ENCODE assay signal across 9 mouse cellular contexts in genomic region chr19:4569356-4570236, GRCm38 (mm10). TPM values are rescaled to one million over a fixed set of nuclear protein-coding genes. Genes with fewer than 3 reads are reported as not detected.
DNase-seq lines count a peak whose midpoint lies in the region; ATAC-seq and TF ChIP-seq lines count a peak whose summit lies in the region.
"Had no signal": no experiment of that assay in that cellular context is flagged by ENCODE, and none has a peak within 500 bp of the region (broad histone marks: within the 10 kb centered on the region; RNA-seq: fewer than 3 reads in every experiment).

No protein-coding gene starts in this region.

- H3K36me3 ChIP-seq in kidney, adult 2 months (ENCODE audit: control insufficient read depth, insufficient read depth, low read length), result no peaks in the 10 kb centered on the region
- H3K36me3 ChIP-seq in kidney, embryonic 14.5 days (ENCODE audit: control insufficient read depth, insufficient read depth, low read length), result no peaks in the 10 kb centered on the region
- peaks cover 62% of the 10 kb centered on the region for H3K36me3 ChIP-seq in erythroblast, embryonic 14.5 days (ENCODE audit: control insufficient read depth)

- no peak overlapping the region for H3K9ac ChIP-seq in kidney, embryonic 14.5 days (ENCODE audit: low read depth, low read length)

- peaks cover 30% of the 10 kb centered on the region for H3K4me1 ChIP-seq in kidney, adult 2 months (ENCODE audit: control insufficient read depth, insufficient read depth, low read length)
- no peaks in the 10 kb centered on the region for H3K4me1 ChIP-seq in kidney, embryonic 14.5 days (ENCODE audit: control insufficient read depth, insufficient read depth, low read length)
- H3K4me1 ChIP-seq in erythroblast, embryonic 14.5 days (ENCODE audit: control insufficient read depth), result peaks cover 96% of the 10 kb centered on the region

- no peak for TF ChIP-seq POLR2A in kidney, adult 2 months (IDR thresholded peaks at IDR 0.05; ENCODE audit: low read depth, low read length)

- H3K27me3 ChIP-seq in kidney, adult 2 months (replicated peaks; ENCODE audit: control insufficient read depth, insufficient read depth, low read length), result no peaks in the 10 kb centered on the region
- H3K27me3 ChIP-seq in kidney, embryonic 14.5 days (ENCODE audit: control insufficient read depth, insufficient read depth, low read length), result no peaks in the 10 kb centered on the region
- H3K27me3 ChIP-seq in erythroblast, embryonic 14.5 days (ENCODE audit: control insufficient read depth), result no peaks in the 10 kb centered on the region

- H3K27ac ChIP-seq in kidney, adult 2 months (ENCODE audit: insufficient read depth, low read depth, low read length), result peak overlapping the region; percentile 92
- H3K27ac ChIP-seq in kidney, embryonic 14.5 days (ENCODE audit: low read depth, low read length), result no peak overlapping the region
- H3K27ac ChIP-seq: gastrocnemius, adult 2 months had no signal

- no peaks in the 10 kb centered on the region for H3K9me3 ChIP-seq in kidney, embryonic 14.5 days (ENCODE audit: control insufficient read depth, low read length)
- no peaks in the 10 kb centered on the region for H3K9me3 ChIP-seq in erythroblast, embryonic 14.5 days (ENCODE audit: control insufficient read depth, low read length)

- H3K4me2 ChIP-seq in kidney, embryonic 14.5 days (replicated peaks; ENCODE audit: low read depth, low read length), result no peak overlapping the region

- no peak for ATAC-seq in kidney, embryonic 14.5 days (ENCODE audit: low FRiP score, low TSS enrichment)

- H3K4me3 ChIP-seq in kidney, adult 2 months (ENCODE audit: insufficient read depth, low read depth, low read length), result no peak overlapping the region
- no peak overlapping the region for H3K4me3 ChIP-seq in kidney, embryonic 14.5 days (ENCODE audit: low read length)
- H3K4me3 ChIP-seq in erythroblast, embryonic 14.5 days (replicated peaks), result peak overlapping the region; percentile 47
- H3K4me3 ChIP-seq: gastrocnemius, adult 2 months had no signal

- DNase-seq in kidney, adult 2 months, result peak; percentile 46
- peak; percentile 39 for DNase-seq in ZHBTc4 (ENCODE audit: low read depth, low spot score)
- DNase-seq in lung, postnatal 10 days, result peak; percentile 21
- no peak for DNase-seq in thymus, postnatal 4 days
- DNase-seq in cerebellum, adult 11 months, result no peak
- DNase-seq: cerebellum, postnatal 25 days; gastrocnemius, adult 2 months had no signal

- no peak for TF ChIP-seq CTCF in kidney, adult 2 months (conservative IDR thresholded peaks at IDR 0.05; ENCODE audit: insufficient read depth, insufficient read length, low read depth, low read length)

- 71% methylated on average over 17 of the region's 17 CpGs for WGBS in kidney, adult 2 months
- WGBS in kidney, embryonic 14.5 days, result 82% methylated on average over 17 of the region's 17 CpGs

RNA-seq across cellular contexts. Expression of gene Lrfn4, which starts 45.9 kb away (rescaled TPM):
- polyA plus RNA-seq in kidney, adult 2 months (2012; rRNA removed), result 6.1 and 8.7 TPM in 2 replicates
- polyA plus RNA-seq in kidney, embryonic 14.5 days (2014; fragmentation: Nextera tagmentation; extraction: Ambion mirVana), result 12.6 and 15.4 TPM in 2 replicates
- 0.18 and 0.26 TPM in 2 replicates for polyA plus RNA-seq in erythroblast, embryonic 14.5 days (2012)

RNA-seq across cellular contexts. Expression of gene Rce1, which starts 55.8 kb away (rescaled TPM):
- 82.2 and 92.8 TPM in 2 replicates for polyA plus RNA-seq in kidney, adult 2 months (2012; rRNA removed)
- 73.1 and 85.0 TPM in 2 replicates for polyA plus RNA-seq in kidney, embryonic 14.5 days (2014; fragmentation: Nextera tagmentation; extraction: Ambion mirVana)
- polyA plus RNA-seq in erythroblast, embryonic 14.5 days (2012), result 2.8 and 4.5 TPM in 2 replicates

RNA-seq across cellular contexts. Expression of gene Pcx, which starts 59.3 kb away (rescaled TPM):
- 286 and 295 TPM in 2 replicates for polyA plus RNA-seq in kidney, adult 2 months (2012; rRNA removed)
- 10.0 and 16.7 TPM in 2 replicates for polyA plus RNA-seq in kidney, embryonic 14.5 days (2014; fragmentation: Nextera tagmentation; extraction: Ambion mirVana)
- 18.5 and 18.7 TPM in 2 replicates for polyA plus RNA-seq in erythroblast, embryonic 14.5 days (2012)

Comparison
In these comparisons a context has a peak if more than half of its experiments do, and no peak if none do; other contexts are left out.
1. RNA of gene Pcx, which starts 59.3 kb away (polyA plus RNA-seq): 286 to 295 TPM in kidney, adult 2 months; 18.5 to 18.7 TPM in erythroblast, embryonic 14.5 days and 10.0 to 16.7 TPM in kidney, embryonic 14.5 days; every median in the first group is over 10 times any median in the second.
2. DNase-seq: peak in kidney, adult 2 months (single experiment), ZHBTc4 (single experiment) and lung, postnatal 10 days (single experiment); none in thymus, postnatal 4 days (single experiment) and cerebellum, adult 11 months (single experiment).
3. RNA of gene Rce1, which starts 55.8 kb away (polyA plus RNA-seq): 73.1 to 85.0 TPM in kidney, embryonic 14.5 days and 82.2 to 92.8 TPM in kidney, adult 2 months; 2.8 to 4.5 TPM in erythroblast, embryonic 14.5 days; every median in the first group is over 10 times any median in the second.